Mouse (Mus musculus): Measurements from ENCODE around the gene Wars2.

Gene Wars2

DNA sequence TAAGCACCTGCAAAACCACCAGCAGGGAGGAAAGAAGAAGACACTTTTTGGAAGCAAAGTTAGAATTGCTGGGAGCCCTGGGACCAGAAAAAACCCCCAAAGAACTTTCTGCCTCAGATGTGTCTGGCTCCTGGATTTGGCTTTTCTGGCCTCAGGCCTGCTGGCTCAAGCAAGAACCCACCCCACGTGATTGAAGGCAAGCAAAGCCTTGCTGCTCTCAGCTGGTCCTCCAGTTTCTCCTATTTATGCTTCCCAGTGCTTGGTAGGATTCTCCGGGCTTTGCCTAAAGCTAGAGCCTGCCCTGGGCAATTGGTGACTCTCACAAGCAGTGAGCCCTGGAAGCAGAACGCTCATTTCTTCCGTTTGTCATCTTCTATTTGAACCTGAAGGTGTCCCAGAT, 106.7 kb downstream of the Wars2 start:
- DNase-seq (ENCODE audit: low read depth in 2 of 2, low spot score in 2 of 2) = no peak

DNA sequence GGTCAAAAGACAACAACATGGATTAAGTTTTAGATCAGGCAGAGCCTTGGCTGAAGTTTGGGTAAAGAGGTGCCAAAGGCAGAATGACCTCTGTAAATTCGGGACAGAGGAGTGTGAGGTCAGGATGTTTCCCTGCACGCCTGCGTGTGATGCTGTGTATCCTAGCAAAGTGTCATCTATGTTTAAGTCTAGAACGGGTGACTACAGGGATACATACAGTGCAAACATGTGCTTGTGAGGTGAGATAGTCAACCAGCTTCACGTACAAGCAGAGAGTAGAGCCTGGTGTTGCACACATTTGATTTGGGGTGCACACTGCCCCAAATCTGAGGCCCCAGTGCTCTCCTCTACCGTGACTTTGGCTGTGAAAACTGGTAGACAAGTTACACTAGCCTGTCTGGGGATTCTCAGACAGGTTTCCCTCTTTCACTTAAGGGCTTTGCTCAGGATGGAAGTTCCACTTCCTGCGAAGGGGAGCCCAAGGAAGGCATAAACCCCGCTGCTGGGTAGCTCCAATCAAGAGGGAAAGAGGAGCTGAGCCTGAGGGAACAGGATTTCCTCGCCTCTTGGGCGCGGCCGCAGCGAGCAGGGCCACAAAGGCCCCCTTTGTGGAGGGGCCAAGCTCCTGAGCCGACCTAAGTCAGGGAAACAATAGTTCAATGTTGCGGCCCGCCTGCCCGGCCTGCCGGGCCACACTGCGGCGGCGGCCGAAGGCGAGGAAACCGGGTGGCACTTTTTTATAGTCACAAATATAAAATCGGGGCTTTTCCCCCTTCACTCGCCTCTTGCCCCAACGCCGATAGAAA, 107.3 kb downstream of the Wars2 start:
- no peak for DNase-seq (ENCODE audit: low read depth in 2 of 2, low spot score in 2 of 2)

DNA sequence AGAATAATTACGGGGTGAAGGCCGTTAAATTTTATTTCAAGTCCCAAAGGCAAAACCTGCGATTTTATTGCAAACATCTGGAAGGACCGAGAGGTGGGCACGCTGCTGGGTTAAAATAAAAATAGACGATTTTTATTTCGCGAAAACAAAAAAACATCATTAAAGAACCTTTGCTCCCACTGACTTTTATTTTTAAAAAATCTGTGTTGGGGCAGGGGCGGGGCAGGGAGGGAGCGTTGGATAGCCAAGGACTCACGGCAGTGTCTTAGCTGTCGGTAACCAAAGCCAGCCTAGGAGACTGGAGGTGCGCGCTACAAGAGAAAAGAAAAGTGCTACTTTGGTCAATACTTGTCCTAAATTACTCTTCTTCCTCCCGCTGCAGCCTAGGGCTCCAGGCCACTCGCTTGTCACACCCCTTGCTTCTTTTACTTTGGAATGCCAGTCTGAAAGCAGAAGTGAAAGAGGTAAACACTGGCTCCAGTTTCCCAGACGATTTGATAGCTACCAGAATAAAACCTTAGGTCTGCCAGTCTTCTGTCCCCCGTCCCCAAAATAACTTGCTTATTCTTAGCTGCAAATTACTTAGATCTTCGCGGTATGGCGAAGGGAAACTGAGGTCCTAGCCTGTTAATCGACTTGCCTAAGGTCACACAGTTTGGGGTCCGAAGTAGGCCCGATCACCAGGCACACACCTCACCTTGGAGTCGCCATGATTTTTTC, 108.1 kb downstream of the Wars2 start:
- DNase-seq (ENCODE audit: low read depth in 2 of 2, low spot score in 2 of 2) = no peak

DNA sequence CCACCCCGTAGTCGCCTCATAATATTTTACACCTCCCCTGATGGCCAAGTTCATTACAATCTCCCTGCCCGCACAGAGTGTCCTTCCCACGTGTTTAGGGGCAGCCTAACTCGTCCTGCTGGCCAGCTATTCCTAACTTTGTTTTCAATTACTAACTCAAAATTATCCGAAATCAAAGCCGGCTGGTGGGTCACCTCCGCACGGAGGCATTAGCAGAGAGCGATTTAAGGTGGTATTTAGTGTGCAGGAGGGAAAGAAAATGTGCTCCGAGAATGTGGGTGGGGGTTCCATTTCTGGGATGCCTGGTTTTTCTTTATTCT, 108.6 kb downstream of the Wars2 start:
- no peak for DNase-seq (ENCODE audit: low read depth in 2 of 2, low spot score in 2 of 2)

DNA sequence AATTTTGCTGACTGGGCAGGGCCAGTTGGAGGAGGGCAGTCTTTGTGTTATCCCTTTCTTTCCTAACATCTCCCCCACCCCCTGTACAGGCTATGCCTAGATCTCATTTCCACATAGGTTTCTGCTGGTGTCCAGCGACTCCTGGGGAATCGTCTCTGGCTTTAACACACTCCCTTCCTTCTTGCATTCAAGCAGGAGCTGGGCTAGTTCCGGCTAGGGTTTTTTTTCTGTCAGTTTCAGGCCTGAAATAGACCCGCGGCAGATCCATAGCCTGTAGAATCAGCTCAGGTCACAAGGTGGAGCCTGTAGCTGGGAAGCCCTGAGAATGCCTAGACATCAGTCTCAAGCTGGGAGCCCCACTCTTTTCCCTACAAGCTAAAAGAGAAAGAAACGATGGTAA, 109.0 kb downstream of the Wars2 start:
- DNase-seq (ENCODE audit: low read depth in 2 of 2, low spot score in 2 of 2) = no peak

DNA sequence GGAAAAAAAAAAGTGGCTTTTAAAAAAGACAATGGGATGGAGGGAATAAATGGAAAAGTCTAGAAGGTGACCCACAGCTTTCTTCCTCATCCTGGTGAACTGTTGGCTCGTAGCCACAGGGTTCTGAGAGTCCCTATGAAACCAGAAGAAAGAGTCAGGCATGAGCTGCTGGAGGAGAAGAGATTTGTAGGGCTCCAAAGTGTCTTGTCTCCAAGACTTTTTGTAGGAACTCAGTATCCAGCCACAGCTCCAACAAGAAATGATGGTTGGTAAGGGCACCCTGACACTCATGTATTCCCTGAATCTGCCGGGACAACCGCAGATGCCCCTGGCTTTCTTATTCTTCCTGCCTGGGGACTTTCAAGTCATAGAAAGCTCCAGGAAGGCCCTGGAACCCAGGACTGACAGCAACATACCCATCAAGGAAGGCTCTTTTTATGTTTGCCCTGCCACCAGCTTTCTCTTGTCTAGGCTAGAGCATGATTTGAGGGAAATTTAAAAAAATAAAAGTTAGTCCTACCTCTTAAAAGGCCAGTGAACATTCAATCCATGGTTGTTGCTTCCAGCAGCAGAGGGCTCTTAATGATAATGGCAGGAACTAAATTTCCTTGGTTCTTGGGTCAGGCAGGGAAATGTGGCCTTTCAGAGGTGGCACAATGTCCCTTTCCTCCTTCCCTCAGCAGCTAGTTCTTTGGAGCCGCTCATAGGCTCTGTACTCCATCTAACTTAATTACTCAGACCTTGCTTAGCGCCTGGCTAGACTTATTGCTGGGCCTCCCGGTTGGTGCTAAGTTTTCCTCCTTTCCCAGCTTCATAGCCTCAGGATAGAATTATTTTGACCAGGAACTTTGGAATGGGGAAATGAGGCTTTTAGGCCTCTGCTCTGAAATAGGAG, 110.7 kb downstream of the Wars2 start:
- no peak for DNase-seq (ENCODE audit: low read depth in 2 of 2, low spot score in 2 of 2)

DNA sequence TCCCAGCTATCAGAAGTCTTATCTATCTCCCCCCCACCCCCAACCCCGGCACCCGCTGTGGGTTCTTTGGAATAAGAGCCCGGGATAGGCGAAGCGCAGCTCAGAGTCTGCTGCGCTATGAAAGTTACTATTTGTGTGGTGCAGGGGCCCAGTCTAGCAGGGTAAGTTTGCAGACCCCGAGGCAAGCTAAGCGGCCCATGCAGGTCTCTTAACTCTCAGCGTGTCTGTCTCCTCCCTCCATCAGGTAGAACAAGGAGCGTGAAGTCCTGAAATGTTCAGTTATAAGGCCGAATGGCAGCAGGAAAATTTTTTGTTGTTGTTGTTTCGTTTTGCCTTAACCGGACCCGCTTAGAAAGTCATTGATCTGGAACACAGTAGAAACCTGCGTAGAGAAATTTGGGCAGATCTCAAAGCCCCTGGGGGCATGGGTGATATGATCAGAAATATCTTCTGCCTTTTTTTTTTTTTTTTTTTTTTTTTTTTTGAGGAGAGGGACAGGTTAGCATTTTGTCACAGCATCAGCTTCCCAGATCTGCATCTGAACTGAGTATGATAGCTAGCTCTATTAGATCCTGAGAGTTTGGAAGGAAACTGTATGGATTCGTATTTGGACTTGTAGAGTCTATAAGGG, 111.7 kb downstream of the Wars2 start:
- no peak for DNase-seq (ENCODE audit: low read depth in 2 of 2, low spot score in 2 of 2)

DNA sequence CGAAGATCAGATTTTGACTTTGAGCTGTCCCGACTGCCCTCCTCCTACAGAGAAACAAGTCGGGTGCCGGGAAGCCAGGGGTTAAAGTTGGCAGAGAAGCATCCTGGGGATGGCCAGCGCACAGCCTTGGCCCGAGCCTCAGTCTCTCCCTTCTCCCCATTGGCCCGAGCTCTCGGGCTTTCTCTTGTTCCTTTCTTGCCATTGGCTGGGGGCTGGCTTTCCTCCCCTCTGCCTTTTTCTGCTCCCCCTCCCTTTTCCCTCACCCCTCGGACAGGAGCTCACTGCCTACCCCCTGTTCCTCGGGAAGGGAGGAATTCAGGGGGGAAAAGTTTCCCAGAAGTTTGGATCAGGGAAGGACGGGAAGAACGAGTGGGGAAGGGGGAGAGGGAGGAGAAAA, 112.2 kb downstream of the Wars2 start:
- DNase-seq (ENCODE audit: low read depth in 2 of 2, low spot score in 2 of 2) = no peak

DNA sequence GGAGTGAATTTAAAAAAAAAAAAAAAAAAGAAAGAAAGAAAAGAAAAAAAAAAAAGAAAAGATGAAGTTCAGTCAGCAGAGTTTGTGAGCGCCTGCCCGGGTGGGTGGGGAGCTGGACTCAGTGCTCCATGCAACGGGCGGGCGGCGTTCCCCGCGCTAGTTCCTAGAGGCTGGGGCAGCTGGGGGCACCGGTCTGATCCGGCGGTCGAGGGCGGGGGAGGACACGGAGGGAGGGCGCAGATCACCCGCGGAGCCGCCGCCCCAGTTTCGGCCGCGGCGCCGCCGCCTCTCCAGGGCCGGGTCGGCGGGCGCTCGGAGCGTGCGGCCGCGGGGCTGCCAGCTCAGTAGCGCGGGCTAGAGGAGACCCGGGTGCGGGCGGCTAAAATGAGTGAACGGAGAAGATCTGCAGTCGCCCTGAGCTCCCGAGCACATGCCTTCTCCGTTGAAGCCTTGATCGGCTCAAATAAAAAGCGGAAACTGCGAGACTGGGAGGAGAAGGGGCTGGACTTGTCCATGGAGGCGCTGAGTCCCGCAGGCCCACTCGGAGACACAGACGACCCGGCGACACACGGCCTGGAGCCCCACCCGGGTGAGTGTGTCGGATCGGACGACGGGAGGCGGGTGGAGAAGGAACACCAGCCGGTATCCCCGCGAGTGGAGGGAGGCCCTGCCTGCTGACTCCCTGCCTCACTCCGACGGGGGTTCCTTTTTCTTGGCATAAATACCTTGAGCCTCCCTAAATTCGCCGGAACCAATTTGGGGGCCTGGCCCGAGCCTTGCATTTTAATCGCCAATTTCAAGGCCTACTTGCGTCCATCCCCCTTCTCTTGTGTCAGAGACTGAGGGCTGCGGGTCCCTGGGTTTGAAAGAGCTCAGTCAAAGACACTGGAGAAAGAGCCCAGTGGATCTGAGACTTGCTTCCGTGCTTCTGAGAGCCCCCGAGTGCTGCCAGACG, 112.9 kb downstream of the Wars2 start:
- DNase-seq (ENCODE audit: low read depth in 2 of 2, low spot score in 2 of 2) = no peak

DNA sequence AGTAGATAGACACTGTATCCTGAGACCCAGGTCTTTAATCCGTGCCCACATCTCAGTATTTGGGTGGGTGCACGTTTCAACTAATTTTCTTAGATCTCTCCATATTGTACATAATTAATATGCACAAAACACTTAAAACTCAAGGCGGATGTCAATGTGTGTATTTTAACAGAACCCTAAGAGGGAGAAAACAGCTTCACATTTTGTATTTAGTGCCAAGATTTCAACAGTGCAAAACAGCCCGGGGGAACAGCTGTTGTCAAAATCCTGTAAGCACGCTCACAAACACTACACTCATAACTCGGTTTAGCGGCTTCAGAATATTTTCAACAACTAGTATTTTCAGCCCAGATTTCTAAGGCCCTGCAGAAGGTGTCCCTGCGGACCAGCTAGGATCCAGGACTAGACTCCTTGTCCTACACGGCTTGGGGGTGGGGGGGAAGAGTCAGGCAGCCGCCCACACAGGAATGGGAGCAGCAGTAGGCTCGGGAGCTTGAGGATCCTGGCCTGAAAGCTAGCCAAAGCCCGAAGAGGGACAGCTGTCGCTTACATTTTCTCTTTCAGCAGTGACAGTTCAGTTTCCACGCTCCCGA, 113.8 kb downstream of the Wars2 start:
- no peak for DNase-seq (ENCODE audit: low read depth in 2 of 2, low spot score in 2 of 2)

DNA sequence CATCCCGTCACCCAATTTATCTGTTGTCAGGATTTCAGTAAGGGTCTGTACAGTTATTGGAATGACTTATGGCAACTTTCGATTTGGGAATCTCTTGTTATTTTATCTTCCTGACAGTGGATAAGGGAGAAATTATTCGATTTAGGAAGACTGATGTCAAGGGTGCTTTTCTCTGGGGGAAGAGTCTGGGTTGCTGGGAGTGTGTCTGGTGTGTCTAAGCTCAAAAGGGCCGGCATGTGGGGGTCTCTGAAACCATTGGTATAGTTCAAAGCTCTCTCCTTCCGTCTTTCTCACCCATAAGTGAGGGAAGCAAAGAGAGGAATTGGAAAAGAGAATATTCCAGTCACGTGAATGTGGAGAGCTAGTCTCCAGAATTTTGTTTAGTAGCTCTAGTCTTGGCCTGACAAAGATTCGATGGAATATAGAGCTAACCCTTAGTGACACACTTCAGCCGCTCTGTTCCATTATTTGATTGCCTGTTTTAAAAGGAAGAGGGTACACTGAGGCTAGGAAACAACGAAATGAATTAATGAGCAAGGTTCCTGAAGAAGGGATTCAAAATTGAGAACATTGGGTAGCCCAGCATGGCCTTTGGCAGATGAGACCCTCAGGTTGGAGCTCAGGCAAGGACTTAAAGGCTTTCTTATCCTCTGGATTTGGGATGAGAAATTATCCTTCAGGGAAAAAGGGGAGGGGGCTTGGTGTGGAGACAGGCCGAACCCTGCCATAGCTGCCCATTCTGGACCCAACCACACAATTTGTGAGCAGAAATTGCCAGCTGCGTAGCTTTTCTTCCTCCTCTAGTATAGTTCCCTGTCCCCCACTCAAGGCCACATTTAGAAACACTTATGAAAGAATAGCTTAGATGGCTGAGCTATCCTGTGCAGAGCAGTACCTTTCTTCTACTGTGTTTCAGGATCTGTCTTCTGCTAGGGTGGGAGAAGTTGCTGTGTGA, 114.8 kb downstream of the Wars2 start:
- no peak for DNase-seq (ENCODE audit: low read depth in 2 of 2, low spot score in 2 of 2)

DNA sequence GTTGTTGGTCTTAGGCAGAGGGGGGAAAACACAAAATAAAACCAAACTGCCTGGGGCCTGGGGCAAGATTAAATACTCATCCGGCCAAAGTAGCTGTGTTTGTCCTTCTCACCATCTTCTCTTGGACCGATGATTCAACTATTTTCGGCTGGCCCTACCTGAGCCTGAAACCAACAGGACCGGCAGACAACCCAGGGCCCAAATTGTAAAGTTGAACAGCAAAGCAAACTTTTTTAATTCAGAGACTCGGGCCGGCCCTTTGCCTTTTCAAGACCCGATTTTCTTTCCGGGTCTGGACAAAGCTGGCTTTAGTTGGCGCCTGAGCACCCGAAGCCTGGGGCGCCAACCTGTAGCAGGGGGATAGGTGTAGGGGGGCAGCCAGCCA, 115.5 kb downstream of the Wars2 start:
- no peak for DNase-seq (ENCODE audit: low read depth in 2 of 2, low spot score in 2 of 2)

DNA sequence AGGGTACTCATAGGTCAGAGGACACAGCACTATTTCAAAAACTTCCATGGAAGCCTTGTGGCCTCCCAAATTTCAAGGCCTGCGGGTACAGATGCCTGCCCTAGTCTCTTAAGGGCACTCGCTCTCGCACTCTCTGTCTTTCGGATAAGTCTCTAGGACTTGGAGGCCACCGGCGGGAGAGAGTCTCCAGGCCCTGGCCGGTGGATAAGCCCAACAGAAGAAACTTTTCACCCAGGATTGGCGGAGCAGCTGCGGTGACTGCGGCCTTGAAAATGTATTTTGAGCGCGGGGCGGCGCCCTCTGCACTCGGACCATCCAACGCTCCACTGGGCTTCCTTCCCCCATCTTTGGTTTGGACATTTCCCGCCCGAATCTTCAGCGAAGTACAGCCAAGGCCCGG, 115.9 kb downstream of the Wars2 start:
- DNase-seq (ENCODE audit: low read depth in 2 of 2, low spot score in 2 of 2) = no peak

DNA sequence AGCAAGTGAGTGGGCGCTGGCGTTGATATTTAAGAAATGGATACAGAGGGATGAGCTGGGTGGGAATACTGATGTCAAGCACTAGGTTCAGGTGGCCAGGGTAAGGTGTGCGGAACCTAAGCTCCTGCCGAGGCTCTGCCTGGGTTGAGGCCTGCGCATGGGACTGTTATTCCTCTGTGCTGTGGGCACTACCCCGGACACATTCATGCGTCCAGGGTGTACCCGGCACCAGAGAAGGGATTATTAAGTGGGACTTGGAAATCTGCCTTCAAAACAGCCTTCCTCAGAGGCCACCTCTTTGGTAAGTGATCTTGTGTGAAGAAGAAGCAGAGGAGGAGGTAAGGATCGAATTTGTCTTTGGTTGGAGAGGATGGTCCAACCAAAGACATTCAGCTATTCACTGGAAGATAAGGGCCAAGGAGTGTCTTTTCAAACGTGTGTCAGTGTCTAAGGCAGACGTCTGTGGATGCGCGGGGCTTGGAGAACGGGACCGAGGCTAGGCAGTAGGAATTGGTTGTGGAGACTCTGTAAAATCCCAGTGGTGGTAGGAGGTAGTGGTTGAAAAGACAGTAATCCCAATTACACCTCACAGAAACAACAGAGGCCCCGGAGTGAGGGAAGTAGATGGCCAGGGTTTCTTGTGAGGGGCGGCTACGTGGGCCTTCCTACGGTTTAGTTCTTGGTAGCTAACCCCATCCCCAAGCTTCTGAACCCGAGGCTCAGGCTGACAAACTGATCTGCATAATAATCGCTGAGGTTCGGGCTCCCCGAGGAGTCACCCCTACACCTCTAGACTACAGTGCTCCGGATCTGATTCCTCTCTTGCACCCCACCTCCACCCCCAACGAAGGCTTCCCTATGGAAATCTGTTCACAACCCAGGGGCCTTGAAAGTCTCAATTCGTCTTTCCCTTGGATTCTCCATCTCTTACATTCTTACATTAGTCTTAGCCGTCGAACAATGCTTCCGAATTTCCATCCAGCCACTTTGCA, 117.0 kb downstream of the Wars2 start:
- DNase-seq (ENCODE audit: low read depth in 2 of 2, low spot score in 2 of 2) = no peak

DNA sequence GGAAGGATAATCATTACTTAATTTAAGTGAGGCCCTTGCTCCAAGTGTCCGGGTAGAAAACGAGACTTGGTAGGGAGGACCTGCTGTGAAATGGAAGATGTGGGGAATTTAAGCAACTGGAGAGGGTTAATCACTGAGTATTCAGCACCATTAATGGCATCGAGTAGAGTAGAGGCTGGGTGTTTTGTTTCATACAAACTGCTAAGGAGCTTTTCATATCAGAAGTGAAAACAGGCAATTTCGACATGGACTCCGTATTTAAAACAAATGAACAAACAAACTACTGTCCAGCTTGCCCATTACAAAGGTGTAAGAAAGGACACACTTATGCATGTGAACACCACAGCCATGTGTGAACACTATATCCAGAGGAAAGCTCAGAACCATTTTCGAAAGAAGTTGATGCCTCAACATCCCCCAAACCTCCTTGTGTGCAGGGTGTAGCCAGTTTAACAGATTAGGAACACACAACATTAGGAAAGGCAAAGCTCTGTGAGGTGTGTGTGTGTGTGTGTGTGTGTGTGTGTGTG, 118.9 kb downstream of the Wars2 start:
- no peak for DNase-seq (ENCODE audit: low read depth in 2 of 2, low spot score in 2 of 2)

DNA sequence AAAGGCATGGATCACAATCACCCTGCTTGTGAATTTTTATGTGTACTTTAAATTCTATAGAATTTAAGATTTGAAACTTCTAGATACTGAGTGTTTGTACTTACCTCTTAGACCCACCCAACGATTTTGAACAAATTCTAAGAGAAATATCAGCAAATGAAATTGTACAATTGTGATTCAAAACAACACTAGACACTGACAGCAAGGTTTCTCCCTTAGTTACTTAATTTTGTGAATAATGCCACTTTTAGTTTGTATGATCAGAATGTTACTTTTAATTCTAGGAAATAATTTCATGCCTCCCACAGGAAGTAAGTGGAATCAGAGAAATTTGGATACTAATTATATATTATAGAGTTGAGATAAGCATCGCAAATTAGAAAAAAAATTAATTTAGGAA, 119.5 kb downstream of the Wars2 start:
- DNase-seq (ENCODE audit: low read depth in 2 of 2, low spot score in 2 of 2) = no peak

DNA sequence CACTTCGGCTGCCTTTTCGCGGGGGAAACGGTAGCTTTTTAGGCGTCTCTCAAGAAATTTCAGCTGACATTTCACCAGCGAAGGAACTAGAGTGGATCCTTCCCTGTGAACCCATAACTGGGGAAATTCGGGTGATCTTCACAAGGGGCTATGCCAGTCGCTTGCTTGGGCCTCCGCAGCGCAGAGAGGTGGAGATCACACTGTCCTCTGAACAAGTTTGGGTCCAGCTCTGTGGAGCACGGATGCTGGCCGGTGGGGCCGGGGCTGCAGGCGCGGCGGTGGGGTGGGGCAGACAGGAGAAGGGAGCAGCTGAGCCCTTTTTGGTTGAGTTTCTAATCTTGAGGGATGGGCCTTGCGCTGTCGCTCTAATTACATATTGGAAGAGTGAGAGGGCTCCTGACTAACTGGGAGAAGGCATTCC, 120.5 kb downstream of the Wars2 start:
- no peak for DNase-seq (ENCODE audit: low read depth in 2 of 2, low spot score in 2 of 2)

All from CD8-positive naive resting alpha-beta T cell, adult 2 months (primary cell).